Mouse (Mus musculus): Measurements from ENCODE around the gene Lzic. TPM values are rescaled to one million over a fixed set of nuclear protein-coding genes. Genes with fewer than 3 reads are reported as not detected.
A peak's percentile ranks its signal among the peaks of the same experiment; 100 is the strongest.

The Lzic gene
- 58.5 and 61.2 TPM in 2 replicates for polyA plus RNA-seq (2014; fragmentation: Nextera tagmentation; extraction: Ambion mirVana)

- Histone ChIP-seq H3K27ac (replicated peaks; ENCODE audit: low read depth, low read length) (peak within 1 kb of the TSS; percentile 62), H3K4me2 (ENCODE audit: low read depth, low read length) (peak within 1 kb of the TSS; percentile 80), H3K9me3 (replicated peaks; ENCODE audit: control insufficient read depth, low read length) (no peaks in the 10 kb centered on the region), H3K9ac (replicated peaks; ENCODE audit: low read length) (peak within 1 kb of the TSS; percentile 76), H3K36me3 (replicated peaks; ENCODE audit: control insufficient read depth, insufficient read depth, low read depth, low read length) (peaks cover 10% of the 10 kb centered on the region), H3K4me1 (ENCODE audit: control insufficient read depth, insufficient read depth, low read length) (no peaks in the 10 kb centered on the region), H3K4me3 (ENCODE audit: low read depth, low read length) (peak within 1 kb of the TSS; percentile 82), H3K27me3 (ENCODE audit: control insufficient read depth, insufficient read depth, low read length) (no peaks in the 10 kb centered on the region)
- peak; percentile 97 for DNase-seq (ENCODE audit: low spot score)
- ATAC-seq (replicated peaks; ENCODE audit: insufficient number of reproducible peaks, low FRiP score, low TSS enrichment, low read depth): peak; percentile 96
- WGBS: under 1% methylated on average over 60 of the region's 60 CpGs
Measured at GRCm38 (mm10) chr4:149485053-149485824, at the start of gene Lzic, which contains the start of gene Nmnat1. Lzic (plus strand) TSS chr4:149485229. Nmnat1 (minus strand) TSS chr4:149485202.

- Histone ChIP-seq H3K36me3 (replicated peaks; ENCODE audit: control insufficient read depth, insufficient read depth, low read depth, low read length) (no peaks in the 10 kb centered on the region), H3K4me2 (ENCODE audit: low read depth, low read length) (no peak overlapping the region), H3K27ac (replicated peaks; ENCODE audit: low read depth, low read length) (no peak overlapping the region), H3K9me3 (replicated peaks; ENCODE audit: control insufficient read depth, low read length) (no peaks in the 10 kb centered on the region), H3K27me3 (ENCODE audit: control insufficient read depth, insufficient read depth, low read length) (no peaks in the 10 kb centered on the region), H3K4me1 (ENCODE audit: control insufficient read depth, insufficient read depth, low read length) (no peaks in the 10 kb centered on the region; the same call in 1 of the 2 replicates), H3K4me3 (ENCODE audit: low read depth, low read length) (no peak overlapping the region), H3K9ac (replicated peaks; ENCODE audit: low read length) (no peak overlapping the region)
- WGBS: 68% methylated on average over 8 of the region's 8 CpGs
- DNase-seq (ENCODE audit: low spot score): no peak
- no peak for ATAC-seq (replicated peaks; ENCODE audit: insufficient number of reproducible peaks, low FRiP score, low TSS enrichment, low read depth)
Measured at GRCm38 (mm10) chr4:149440576-149440975, 44.5 kb upstream of the Lzic start.

- DNase-seq (ENCODE audit: low spot score) (no peak), ATAC-seq (replicated peaks; ENCODE audit: insufficient number of reproducible peaks, low FRiP score, low TSS enrichment, low read depth) (no peak)
- H3K4me1 ChIP-seq (ENCODE audit: control insufficient read depth, insufficient read depth, low read length): no peaks in the 10 kb centered on the region; the same call in 1 of the 2 replicates
- no peak overlapping the region for H3K4me2 ChIP-seq (ENCODE audit: low read depth, low read length)
- no peaks in the 10 kb centered on the region for H3K27me3 ChIP-seq (ENCODE audit: control insufficient read depth, insufficient read depth, low read length)
- no peak overlapping the region for H3K4me3 ChIP-seq (ENCODE audit: low read depth, low read length)
- 55% methylated on average over 3 of the region's 3 CpGs for WGBS
- H3K27ac ChIP-seq (replicated peaks; ENCODE audit: low read depth, low read length): no peak overlapping the region
- H3K9ac ChIP-seq (replicated peaks; ENCODE audit: low read length): no peak overlapping the region
- H3K9me3 ChIP-seq (replicated peaks; ENCODE audit: control insufficient read depth, low read length): no peaks in the 10 kb centered on the region
- no peaks in the 10 kb centered on the region for H3K36me3 ChIP-seq (replicated peaks; ENCODE audit: control insufficient read depth, insufficient read depth, low read depth, low read length)
Measured at GRCm38 (mm10) chr4:149442436-149442835, 42.6 kb upstream of the Lzic start.

GRCm38 (mm10) chr4:149444465-149444864 is 40.6 kb upstream of the Lzic start:
- H3K4me3 ChIP-seq (ENCODE audit: low read depth, low read length): no peak overlapping the region

GRCm38 (mm10) chr4:149444964-149445701 is 39.9 kb upstream of the Lzic start:
- no peaks in the 10 kb centered on the region for H3K9me3 ChIP-seq (replicated peaks; ENCODE audit: control insufficient read depth, low read length)
- H3K4me1 ChIP-seq (ENCODE audit: control insufficient read depth, insufficient read depth, low read length): no peaks in the 10 kb centered on the region; the same call in 1 of the 2 replicates
- peak overlapping the region; percentile 22 for H3K4me3 ChIP-seq (ENCODE audit: low read depth, low read length)
- H3K9ac ChIP-seq (replicated peaks; ENCODE audit: low read length): peak overlapping the region; percentile 80
- no peaks in the 10 kb centered on the region for H3K27me3 ChIP-seq (ENCODE audit: control insufficient read depth, insufficient read depth, low read length)
- peak; percentile 97 for ATAC-seq (replicated peaks; ENCODE audit: insufficient number of reproducible peaks, low FRiP score, low TSS enrichment, low read depth)
- peak overlapping the region; percentile 87 for H3K27ac ChIP-seq (replicated peaks; ENCODE audit: low read depth, low read length)
- H3K36me3 ChIP-seq (replicated peaks; ENCODE audit: control insufficient read depth, insufficient read depth, low read depth, low read length): no peaks in the 10 kb centered on the region
- H3K4me2 ChIP-seq (ENCODE audit: low read depth, low read length): peak overlapping the region; percentile 53
- peak; percentile 98 for DNase-seq (ENCODE audit: low spot score)
- under 1% methylated on average over 36 of the region's 36 CpGs for WGBS

More at GRCm38 (mm10) chr4:149444465-149444864, 40.6 kb upstream of the Lzic start:
- Histone ChIP-seq H3K27me3 (ENCODE audit: control insufficient read depth, insufficient read depth, low read length) (no peaks in the 10 kb centered on the region), H3K27ac (replicated peaks; ENCODE audit: low read depth, low read length) (no peak overlapping the region), H3K36me3 (replicated peaks; ENCODE audit: control insufficient read depth, insufficient read depth, low read depth, low read length) (no peaks in the 10 kb centered on the region), H3K9me3 (replicated peaks; ENCODE audit: control insufficient read depth, low read length) (no peaks in the 10 kb centered on the region), H3K4me1 (ENCODE audit: control insufficient read depth, insufficient read depth, low read length) (no peaks in the 10 kb centered on the region; the same call in 1 of the 2 replicates), H3K9ac (replicated peaks; ENCODE audit: low read length) (peak overlapping the region; percentile 80; the same call in 1 of the 2 replicates), H3K4me2 (ENCODE audit: low read depth, low read length) (no peak overlapping the region)
- ATAC-seq (replicated peaks; ENCODE audit: insufficient number of reproducible peaks, low FRiP score, low TSS enrichment, low read depth) (no peak), DNase-seq (ENCODE audit: low spot score) (no peak)
- 51% methylated on average over 1 of the region's 1 CpGs for WGBS

- Histone ChIP-seq H3K4me1 (ENCODE audit: control insufficient read depth, insufficient read depth, low read length) (no peaks in the 10 kb centered on the region; the same call in 1 of the 2 replicates), H3K4me3 (ENCODE audit: low read depth, low read length) (peak overlapping the region; percentile 22; the same call in 1 of the 2 replicates), H3K27ac (replicated peaks; ENCODE audit: low read depth, low read length) (peak overlapping the region; percentile 87), H3K9ac (replicated peaks; ENCODE audit: low read length) (peak overlapping the region; percentile 80; the same call in 1 of the 2 replicates), H3K27me3 (ENCODE audit: control insufficient read depth, insufficient read depth, low read length) (no peaks in the 10 kb centered on the region), H3K9me3 (replicated peaks; ENCODE audit: control insufficient read depth, low read length) (no peaks in the 10 kb centered on the region), H3K36me3 (replicated peaks; ENCODE audit: control insufficient read depth, insufficient read depth, low read depth, low read length) (no peaks in the 10 kb centered on the region), H3K4me2 (ENCODE audit: low read depth, low read length) (peak overlapping the region; percentile 53)
- ATAC-seq (replicated peaks; ENCODE audit: insufficient number of reproducible peaks, low FRiP score, low TSS enrichment, low read depth) (peak; percentile 46), DNase-seq (ENCODE audit: low spot score) (peak; percentile 86)
- 2% methylated on average over 11 of the region's 11 CpGs for WGBS
Measured at GRCm38 (mm10) chr4:149445868-149446267, 39.2 kb upstream of the Lzic start.

GRCm38 (mm10) chr4:149446309-149446708 is 38.7 kb upstream of the Lzic start:
- H3K36me3 ChIP-seq (replicated peaks; ENCODE audit: control insufficient read depth, insufficient read depth, low read depth, low read length): no peaks in the 10 kb centered on the region
- H3K9ac ChIP-seq (replicated peaks; ENCODE audit: low read length): no peak overlapping the region
- H3K27me3 ChIP-seq (ENCODE audit: control insufficient read depth, insufficient read depth, low read length): no peaks in the 10 kb centered on the region
- H3K4me3 ChIP-seq (ENCODE audit: low read depth, low read length): no peak overlapping the region
- no peaks in the 10 kb centered on the region for H3K9me3 ChIP-seq (replicated peaks; ENCODE audit: control insufficient read depth, low read length)
- H3K4me2 ChIP-seq (ENCODE audit: low read depth, low read length): no peak overlapping the region
- ATAC-seq (replicated peaks; ENCODE audit: insufficient number of reproducible peaks, low FRiP score, low TSS enrichment, low read depth): no peak
- 43% methylated on average over 1 of the region's 1 CpGs for WGBS
- no peak overlapping the region for H3K27ac ChIP-seq (replicated peaks; ENCODE audit: low read depth, low read length)
- H3K4me1 ChIP-seq (ENCODE audit: control insufficient read depth, insufficient read depth, low read length): no peaks in the 10 kb centered on the region; the same call in 1 of the 2 replicates
- no peak for DNase-seq (ENCODE audit: low spot score)
